Mouse (Mus musculus): Measurements from ENCODE around the gene Cul9.
"Not testable (repeated sequence)": the region's sequence is repeated elsewhere in the genome, so short reads cannot be mapped to it uniquely, and the experiment has no call there.

Cul9 gene

GRCm38 (mm10) chr17:46503847-46504638, 42.1 kb downstream of the Cul9 start:
- DNase-seq (ENCODE audit: low spot score in 2 of 2), result no peak

GRCm38 (mm10) chr17:46502775-46503174, 43.4 kb downstream of the Cul9 start:
- no peak for DNase-seq (ENCODE audit: low spot score in 2 of 2)

- peak in 1 of 2 experiments; percentile 47 for DNase-seq (ENCODE audit: low spot score in 2 of 2)
These were observed 48.2 kb downstream of the Cul9 start for GRCm38 (mm10) chr17:46497956-46498355.

GRCm38 (mm10) chr17:46496623-46497434, 49.4 kb downstream of the Cul9 start, which contains the start of gene Dnph1:
Gene Dnph1 (plus strand): TSS chr17:46496711.
- DNase-seq (ENCODE audit: low spot score in 2 of 2), result peak; percentile 50 to 58

- DNase-seq (ENCODE audit: low spot score in 2 of 2), result not testable (repeated sequence)
These were observed 50.1 kb downstream of the Cul9 start for GRCm38 (mm10) chr17:46496081-46496480.

GRCm38 (mm10) chr17:46495486-46495885, 50.7 kb downstream of the Cul9 start:
- no peak for DNase-seq (ENCODE audit: low spot score in 2 of 2)

GRCm38 (mm10) chr17:46487431-46487830, 58.8 kb downstream of the Cul9 start, which contains the start of gene Ttbk1:
Gene Ttbk1 (minus strand): TSS chr17:46487675.
- DNase-seq (ENCODE audit: low spot score in 2 of 2), result no peak

- no peak for DNase-seq (ENCODE audit: low spot score in 2 of 2)
These were observed 59.2 kb downstream of the Cul9 start for GRCm38 (mm10) chr17:46486995-46487394.

- DNase-seq (ENCODE audit: low spot score in 2 of 2), result no peak
These were observed 61.7 kb downstream of the Cul9 start for GRCm38 (mm10) chr17:46484461-46484875.

GRCm38 (mm10) chr17:46484021-46484431, 62.2 kb downstream of the Cul9 start:
- DNase-seq (ENCODE audit: low spot score in 2 of 2), result no peak

GRCm38 (mm10) chr17:46483561-46484001, 62.6 kb downstream of the Cul9 start:
- DNase-seq (ENCODE audit: low spot score in 2 of 2), result peak; percentile 16 to 25

- no peak for DNase-seq (ENCODE audit: low spot score in 2 of 2)
These were observed 68.9 kb downstream of the Cul9 start for GRCm38 (mm10) chr17:46477286-46477685.

GRCm38 (mm10) chr17:46476601-46477000, 69.6 kb downstream of the Cul9 start:
- no peak for DNase-seq (ENCODE audit: low spot score in 2 of 2)

- no peak for DNase-seq (ENCODE audit: low spot score in 2 of 2)
These were observed 78.4 kb downstream of the Cul9 start for GRCm38 (mm10) chr17:46467830-46468229.

- DNase-seq (ENCODE audit: low spot score in 2 of 2), result no peak
These were observed 84.0 kb downstream of the Cul9 start for GRCm38 (mm10) chr17:46462226-46462625.

GRCm38 (mm10) chr17:46461347-46461746, 84.8 kb downstream of the Cul9 start:
- DNase-seq (ENCODE audit: low spot score in 2 of 2), result no peak

- no peak for DNase-seq (ENCODE audit: low spot score in 2 of 2)
These were observed 85.5 kb downstream of the Cul9 start for GRCm38 (mm10) chr17:46460673-46461072.

GRCm38 (mm10) chr17:46458439-46458838, 87.7 kb downstream of the Cul9 start:
- no peak for DNase-seq (ENCODE audit: low spot score in 2 of 2)

GRCm38 (mm10) chr17:46457791-46458190, 88.4 kb downstream of the Cul9 start:
- DNase-seq (ENCODE audit: low spot score in 2 of 2), result peak in 1 of 2 experiments; percentile 49

GRCm38 (mm10) chr17:46455110-46455691, 91.0 kb downstream of the Cul9 start:
- peak; percentile 35 to 43 for DNase-seq (ENCODE audit: low spot score in 2 of 2)

- DNase-seq (ENCODE audit: low spot score in 2 of 2), result no peak
These were observed 91.6 kb downstream of the Cul9 start for GRCm38 (mm10) chr17:46454539-46454938.

GRCm38 (mm10) chr17:46453970-46454411, 92.2 kb downstream of the Cul9 start:
- no peak for DNase-seq (ENCODE audit: low spot score in 2 of 2)
